Mouse (Mus musculus): ENCODE results near the gene Idh1.

- no peak for TF ChIP-seq CHD2 (IDR thresholded peaks at IDR 0.05; ENCODE audit: low read depth, low read length)
- no peak for TF ChIP-seq ZNF384 (IDR thresholded peaks at IDR 0.05; ENCODE audit: low read depth, low read length)
- no peak for TF ChIP-seq ZC3H11A (IDR thresholded peaks at IDR 0.05; ENCODE audit: borderline replicate concordance, low read depth, low read length)
- TF ChIP-seq HCFC1 (IDR thresholded peaks at IDR 0.05; ENCODE audit: borderline replicate concordance, insufficient read depth, low read length) = no peak
- TF ChIP-seq MAFK (IDR thresholded peaks at IDR 0.05; ENCODE audit: insufficient read depth, low read depth, low read length) = no peak
Measured at GRCm38 (mm10) chr1:65223654-65224053, 37.4 kb upstream of the Idh1 start.

All from ES-E14 (cell line).